Mouse (Mus musculus): ENCODE measurements around the gene Gid8.

The Gid8 gene

GRCm38 (mm10) chr2:180748904-180749303, 39.0 kb downstream of the Gid8 start:
- DNase-seq (ENCODE audit: low spot score), result no peak

- no peak for DNase-seq (ENCODE audit: low spot score)
These were observed 45.2 kb downstream of the Gid8 start for GRCm38 (mm10) chr2:180754976-180755688.

GRCm38 (mm10) chr2:180755896-180756295, 46.0 kb downstream of the Gid8 start:
- peak; percentile 65 for DNase-seq (ENCODE audit: low spot score)

GRCm38 (mm10) chr2:180756786-180757185, 46.9 kb downstream of the Gid8 start:
- no peak for DNase-seq (ENCODE audit: low spot score)

DNA sequence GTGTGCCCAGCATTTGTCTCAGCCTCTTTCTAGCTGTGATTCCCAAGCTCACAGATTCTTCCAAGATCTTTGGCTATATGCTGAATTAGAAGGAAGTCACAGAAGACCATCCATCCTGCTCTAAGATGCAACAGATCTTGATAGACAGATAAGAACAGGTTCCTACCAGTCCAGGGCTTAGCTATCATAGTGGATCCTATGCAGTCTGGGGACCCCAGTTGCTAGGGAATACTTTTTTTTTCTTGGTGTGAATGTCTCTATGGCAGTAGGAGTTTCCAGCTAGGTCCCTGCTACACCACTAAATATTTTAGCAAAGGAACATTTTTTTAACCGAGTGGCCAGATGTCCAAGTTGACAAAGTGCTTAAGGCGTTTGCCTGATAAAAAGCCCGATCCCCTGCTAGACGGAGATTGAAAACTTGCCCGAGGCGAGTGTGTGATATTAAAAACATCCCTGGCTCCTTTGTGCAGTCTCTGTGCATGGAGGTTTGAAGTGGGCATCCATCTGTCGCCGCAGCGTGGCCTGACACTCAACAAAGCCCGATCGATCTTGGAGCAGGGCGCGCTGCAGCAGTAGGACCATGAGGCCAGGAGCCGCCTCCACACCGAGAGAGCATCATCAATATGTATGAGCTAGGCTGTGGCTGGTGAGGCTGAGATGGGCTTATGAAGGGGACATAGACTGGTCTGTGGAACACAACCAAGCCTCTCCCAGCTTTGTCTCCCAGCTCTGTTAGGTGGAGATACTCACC, 48.8 kb downstream of the Gid8 start:
- DNase-seq (ENCODE audit: low spot score), result no peak

DNA sequence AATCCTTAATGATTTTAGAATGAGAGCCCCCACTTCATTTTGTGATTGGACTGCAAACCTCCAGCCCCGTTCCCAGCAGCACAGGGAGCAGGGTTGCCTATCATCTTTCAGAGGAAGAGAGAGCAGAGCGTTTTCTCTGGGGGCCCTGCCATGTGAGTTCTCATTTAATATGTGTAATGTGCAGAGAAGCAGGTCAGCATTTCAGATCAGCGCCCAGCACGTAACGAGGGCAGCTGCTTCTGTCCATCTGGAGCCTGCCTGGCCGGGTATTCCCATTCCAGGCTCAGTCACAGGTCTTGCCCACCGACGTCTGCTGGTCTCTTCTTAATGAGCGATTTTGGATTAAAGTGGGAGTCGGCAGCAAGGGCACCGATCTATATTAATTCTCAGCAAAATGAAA, 55.1 kb downstream of the Gid8 start:
- no peak for DNase-seq (ENCODE audit: low spot score)

GRCm38 (mm10) chr2:180765713-180766112, 55.8 kb downstream of the Gid8 start:
- DNase-seq (ENCODE audit: low spot score), result no peak

Data from ovary, postnatal 36 days (tissue).